Comparison of ENCODE assay signal across 10 mouse cellular contexts in the genomic region with DNA sequence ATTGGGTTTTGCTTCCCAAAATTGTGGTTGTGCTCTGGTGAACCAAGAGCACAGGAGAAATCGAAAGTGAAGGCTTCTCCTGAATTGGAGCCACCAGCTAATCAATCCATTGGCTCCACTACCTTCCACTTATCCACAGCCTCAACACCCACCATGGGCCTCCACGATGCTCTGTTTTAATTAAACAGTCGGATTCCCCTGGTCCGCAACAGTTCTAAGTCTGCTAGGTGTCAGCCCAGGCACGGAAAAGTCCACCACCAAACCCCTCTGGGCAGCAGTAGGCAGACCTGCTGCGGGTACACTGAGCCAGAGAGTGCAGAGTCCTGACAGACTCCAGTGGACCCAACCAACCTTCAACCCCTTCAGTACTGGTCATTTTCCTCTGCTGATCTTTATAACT.
DNase-seq lines count a peak whose midpoint lies in the region; ATAC-seq lines count a peak whose summit lies in the region.
"Had no signal": no experiment of that assay in that cellular context is flagged by ENCODE, and none has a peak within 500 bp of the region (broad histone marks: within the 10 kb centered on the region; RNA-seq: fewer than 3 reads in every experiment).

No protein-coding gene starts in this region.

- ATAC-seq in neural tube, embryonic 11.5 days (ENCODE audit: insufficient read depth, low FRiP score, low TSS enrichment) = no peak

- no peaks in the 10 kb centered on the region for H3K36me3 ChIP-seq in heart, embryonic 10.5 days
- no peaks in the 10 kb centered on the region for H3K36me3 ChIP-seq in neural tube, embryonic 11.5 days (ENCODE audit: control insufficient read depth, insufficient read depth, low read length)
- H3K36me3 ChIP-seq: embryonic facial prominence, embryonic 15.5 days; midbrain, embryonic 12.5 days had no signal

- H3K4me1 ChIP-seq in heart, embryonic 10.5 days = no peaks in the 10 kb centered on the region
- no peaks in the 10 kb centered on the region for H3K4me1 ChIP-seq in neural tube, embryonic 11.5 days (ENCODE audit: control insufficient read depth, insufficient read depth, low read length)
- H3K4me1 ChIP-seq: embryonic facial prominence, embryonic 15.5 days; midbrain, embryonic 12.5 days had no signal

- H3K4me2 ChIP-seq in neural tube, embryonic 11.5 days (ENCODE audit: low read depth) = no peak overlapping the region
- H3K4me2 ChIP-seq: embryonic facial prominence, embryonic 15.5 days; midbrain, embryonic 12.5 days had no signal

- WGBS in heart, embryonic 10.5 days = 89% methylated on average over 6 of the region's 6 CpGs
- WGBS in neural tube, embryonic 11.5 days = 96% methylated on average over 6 of the region's 6 CpGs

- H3K27me3 ChIP-seq in heart, embryonic 10.5 days (ENCODE audit: insufficient read depth, poor library complexity, severe bottlenecking) = no peaks in the 10 kb centered on the region
- H3K27me3 ChIP-seq in neural tube, embryonic 11.5 days (ENCODE audit: control insufficient read depth, insufficient read depth, low read length) = no peaks in the 10 kb centered on the region
- H3K27me3 ChIP-seq: embryonic facial prominence, embryonic 15.5 days; midbrain, embryonic 12.5 days had no signal

- H3K27ac ChIP-seq in heart, embryonic 10.5 days = no peak overlapping the region
- H3K27ac ChIP-seq in neural tube, embryonic 11.5 days (ENCODE audit: low read depth, low read length) = no peak overlapping the region
- H3K27ac ChIP-seq: embryonic facial prominence, embryonic 15.5 days; midbrain, embryonic 12.5 days had no signal

- peak; percentile 27 to 58 for DNase-seq in heart, adult 18-20 months
- DNase-seq in heart, embryonic 10.5 days (ENCODE audit: low spot score) = no peak
- DNase-seq in ovary, postnatal 14 days (ENCODE audit: low spot score) = peak; percentile 9
- no peak for DNase-seq in ovary, postnatal 10 days (ENCODE audit: low spot score)
- peak; percentile 32 for DNase-seq in adrenal gland, postnatal 25 days
- peak; percentile 100 for DNase-seq in forelimb bud, embryonic 11.5 days (ENCODE audit: low read depth, low spot score)
- DNase-seq in neural tube, embryonic 11.5 days (ENCODE audit: low spot score) = peak; percentile 54
- no peak for DNase-seq in thymus, postnatal 36 days

- no peak overlapping the region for H3K4me3 ChIP-seq in heart, embryonic 10.5 days
- H3K4me3 ChIP-seq in neural tube, embryonic 11.5 days (ENCODE audit: low read depth, low read length) = no peak overlapping the region
- H3K4me3 ChIP-seq: embryonic facial prominence, embryonic 15.5 days; midbrain, embryonic 12.5 days had no signal

- H3K9me3 ChIP-seq in heart, embryonic 10.5 days = no peaks in the 10 kb centered on the region
- no peaks in the 10 kb centered on the region for H3K9me3 ChIP-seq in neural tube, embryonic 11.5 days (ENCODE audit: control insufficient read depth, low read length)
- H3K9me3 ChIP-seq: embryonic facial prominence, embryonic 15.5 days; midbrain, embryonic 12.5 days had no signal

- H3K9ac ChIP-seq in neural tube, embryonic 11.5 days (ENCODE audit: low read length) = no peak overlapping the region
- H3K9ac ChIP-seq: embryonic facial prominence, embryonic 15.5 days; midbrain, embryonic 12.5 days had no signal

Comparison
In these comparisons a context has a peak if more than half of its experiments do, and no peak if none do; other contexts are left out.
1. DNase-seq: peak in heart, adult 18-20 months (2 of 2), ovary, postnatal 14 days (single experiment), adrenal gland, postnatal 25 days (single experiment), forelimb bud, embryonic 11.5 days (single experiment) and neural tube, embryonic 11.5 days (single experiment); none in heart, embryonic 10.5 days (single experiment), ovary, postnatal 10 days (single experiment) and thymus, postnatal 36 days (0 of 2).